Mouse (Mus musculus) MEL (cell line): Measurements from ENCODE around the gene Ssc5d. TPM values are rescaled to one million over a fixed set of nuclear protein-coding genes. Genes with fewer than 3 reads are reported as not detected.

Experiments
- DNase-seq: peaks from one replicate; pipeline ENCODE4 v3.0.0; 2011; ENCODE audit warnings: low read depth, low spot score
- H3K27ac ChIP-seq: 2 replicates; pipeline ENCODE4 v1.5.1; 2012; ENCODE audit warnings: low read depth, mild to moderate bottlenecking, control low read depth, low read length, moderate library complexity; ENCODE audit not compliant: control insufficient read depth
- H3K27me3 ChIP-seq, 2 experiments: fragments of 150-350 bp in 1 of 2; sonication (generic) in 1 of 2; 2 replicates each; pipeline ENCODE4 v1.6.1; 2012; ENCODE audit warnings: low read length in 2 of 2, mild to moderate bottlenecking in 2 of 2, improper control_type of control experiment in 1 of 2, moderate library complexity in 1 of 2; ENCODE audit not compliant: insufficient read depth in 2 of 2, control insufficient read depth in 1 of 2
- H3K36me3 ChIP-seq, 2 experiments: 2 replicates each; pipeline ENCODE4 v1.6.1; 2012 to 2014; ENCODE audit warnings: low read length in 2 of 2, improper control_type of control experiment in 1 of 2, inconsistent platforms in 1 of 2, mild to moderate bottlenecking in 1 of 2; ENCODE audit not compliant: insufficient read depth in 2 of 2, control insufficient read depth in 1 of 2
- H3K4me1 ChIP-seq, 2 experiments: fragments of 150-350 bp in 1 of 2; sonication (generic) in 1 of 2; 2 replicates each; pipeline ENCODE4 v1.6.1; 2012; ENCODE audit warnings: low read length in 2 of 2, improper control_type of control experiment in 1 of 2, mild to moderate bottlenecking in 1 of 2; ENCODE audit not compliant: insufficient read depth in 2 of 2, control insufficient read depth in 1 of 2
- H3K4me3 ChIP-seq, 2 experiments: fragments of 150-350 bp in 1 of 2; sonication (generic) in 1 of 2; 2 replicates each; pipeline ENCODE4 v1.5.1; 2012; ENCODE audit warnings: low read depth in 2 of 2, low read length in 2 of 2, mild to moderate bottlenecking in 2 of 2, moderate library complexity in 2 of 2, control low read depth in 1 of 2, improper control_type of control experiment in 1 of 2; ENCODE audit not compliant: control insufficient read depth in 1 of 2, insufficient read depth in 1 of 2
- H3K79me2 ChIP-seq: 2 replicates; pipeline ENCODE4 v1.6.1; 2012; ENCODE audit warnings: mild to moderate bottlenecking, low read length, moderate library complexity; ENCODE audit not compliant: control insufficient read depth, poor library complexity, insufficient read depth
- H3K9ac ChIP-seq: 2 replicates; pipeline ENCODE4 v1.6.1; 2012; ENCODE audit warnings: low read depth, mild to moderate bottlenecking, control low read depth, low read length, moderate library complexity; ENCODE audit not compliant: control insufficient read depth, poor library complexity, severe bottlenecking
- H3K9me3 ChIP-seq: fragments of 150-350 bp; sonication (generic); replicated peaks from 2 replicates; pipeline ENCODE4 v1.6.1; 2012; ENCODE audit warnings: mild to moderate bottlenecking, low read length, improper control_type of control experiment, moderate library complexity; ENCODE audit not compliant: insufficient read depth
- BHLHE40 ChIP-seq: IDR thresholded peaks from 2 replicates; pipeline ENCODE4 v1.6.1; 2012; ENCODE audit warnings: low read depth, mild to moderate bottlenecking, inconsistent platforms, low read length, improper control_type of control experiment, borderline replicate concordance
- CHD1 ChIP-seq: IDR thresholded peaks from 2 replicates; pipeline ENCODE4 v1.6.1; 2012; ENCODE audit warnings: low read depth, mild to moderate bottlenecking, inconsistent platforms, low read length, improper control_type of control experiment
- CHD2 ChIP-seq: IDR thresholded peaks from 2 replicates; pipeline ENCODE4 v1.6.1; 2011; ENCODE audit warnings: low read length, improper control_type of control experiment
- CTCF ChIP-seq, 3 experiments: IDR thresholded peaks in 2 of 3; conservative IDR thresholded peaks in 1 of 3; 2 replicates each; pipeline ENCODE4 v1.5.1; 2011 to 2012; ENCODE audit warnings: low read length in 3 of 3, low read depth in 2 of 3, mild to moderate bottlenecking in 2 of 3, improper control_type of control experiment in 1 of 3, inconsistent platforms in 1 of 3, mixed read lengths in 1 of 3, moderate library complexity in 1 of 3; ENCODE audit not compliant: control insufficient read depth in 1 of 3, insufficient read depth in 1 of 3, poor library complexity in 1 of 3, severe bottlenecking in 1 of 3
- E2F4 ChIP-seq: IDR thresholded peaks from 2 replicates; pipeline ENCODE4 v1.6.1; 2011; ENCODE audit warnings: low read depth, low read length, improper control_type of control experiment, borderline replicate concordance
- ELF1 ChIP-seq: IDR thresholded peaks from 2 replicates; pipeline ENCODE4 v1.6.1; 2014; ENCODE audit warnings: low read depth, mild to moderate bottlenecking, inconsistent platforms, low read length, improper control_type of control experiment, moderate library complexity
- EP300 ChIP-seq, 2 experiments: IDR thresholded peaks; 2 replicates each; pipeline ENCODE4 v1.6.1; 2011; ENCODE audit warnings: improper control_type of control experiment in 2 of 2, low read length in 2 of 2, low read depth in 1 of 2, mild to moderate bottlenecking in 1 of 2
- GABPA ChIP-seq: IDR thresholded peaks from 2 replicates; pipeline ENCODE4 v1.6.1; 2012; ENCODE audit warnings: low read depth, mild to moderate bottlenecking, inconsistent platforms, low read length, improper control_type of control experiment, moderate library complexity
- GATA1 ChIP-seq: IDR thresholded peaks from 2 replicates; pipeline ENCODE4 v1.6.1; 2011; ENCODE audit warnings: low read depth, low read length, improper control_type of control experiment
- JUND ChIP-seq: IDR thresholded peaks from 2 replicates; pipeline ENCODE4 v1.6.1; 2011; ENCODE audit warnings: low read depth, mild to moderate bottlenecking, improper control_type of control experiment, low read length
- KAT2A ChIP-seq: conservative IDR thresholded peaks from 2 replicates; pipeline ENCODE4 v1.6.1; 2012; ENCODE audit warnings: low read depth, low read length, improper control_type of control experiment, inconsistent platforms
- MAFK ChIP-seq: IDR thresholded peaks from 2 replicates; pipeline ENCODE4 v1.6.1; 2011; ENCODE audit warnings: low read depth, mild to moderate bottlenecking, low read length, improper control_type of control experiment, borderline replicate concordance
- MAX ChIP-seq: IDR thresholded peaks from 2 replicates; pipeline ENCODE4 v1.6.1; 2011; ENCODE audit warnings: low read length, improper control_type of control experiment
- MAZ ChIP-seq: IDR thresholded peaks from 2 replicates; pipeline ENCODE4 v1.6.1; 2012; ENCODE audit warnings: low read depth, mild to moderate bottlenecking, inconsistent platforms, low read length, improper control_type of control experiment
- MEF2A ChIP-seq: IDR thresholded peaks from 2 replicates; pipeline ENCODE4 v1.6.1; 2014; ENCODE audit warnings: low read depth, mild to moderate bottlenecking, inconsistent platforms, low read length, improper control_type of control experiment; ENCODE audit not compliant: poor library complexity, insufficient replicate concordance, severe bottlenecking; ENCODE audit errors: extremely low read depth
- MXI1 ChIP-seq: IDR thresholded peaks from 2 replicates; pipeline ENCODE4 v1.6.1; 2011; ENCODE audit warnings: mild to moderate bottlenecking, low read depth, low read length, improper control_type of control experiment
- NELFE ChIP-seq: IDR thresholded peaks from 2 replicates; pipeline ENCODE4 v1.6.1; 2011; ENCODE audit warnings: low read depth, low read length, improper control_type of control experiment
- POLR2A ChIP-seq, 2 experiments: IDR thresholded peaks; 2 replicates each; pipeline ENCODE4 v1.6.1; 2011 to 2012; ENCODE audit warnings: low read length in 2 of 2, mild to moderate bottlenecking in 2 of 2, control low read depth in 1 of 2, improper control_type of control experiment in 1 of 2, low read depth in 1 of 2, moderate library complexity in 1 of 2; ENCODE audit not compliant: control insufficient read depth in 1 of 2, insufficient read depth in 1 of 2, poor library complexity in 1 of 2
- POLR2AphosphoS2 ChIP-seq: IDR thresholded peaks from 2 replicates; pipeline ENCODE4 v1.6.1; 2011; ENCODE audit warnings: low read length, improper control_type of control experiment
- POLR2AphosphoS5 ChIP-seq: IDR thresholded peaks from 2 replicates; pipeline ENCODE4 v1.6.1; 2012; ENCODE audit warnings: low read depth, borderline replicate concordance, mild to moderate bottlenecking, inconsistent platforms, low read length, moderate library complexity, mixed read lengths
- RAD21 ChIP-seq: IDR thresholded peaks from 2 replicates; pipeline ENCODE4 v1.6.1; 2011; ENCODE audit warnings: mild to moderate bottlenecking, low read depth, low read length, improper control_type of control experiment
- RCOR1 ChIP-seq: IDR thresholded peaks from 2 replicates; pipeline ENCODE4 v1.6.1; 2012; ENCODE audit warnings: low read depth, mild to moderate bottlenecking, inconsistent platforms, low read length, improper control_type of control experiment
- SIN3A ChIP-seq: IDR thresholded peaks from 2 replicates; pipeline ENCODE4 v1.6.1; 2012; ENCODE audit warnings: low read length, improper control_type of control experiment, inconsistent platforms
- TBP ChIP-seq: IDR thresholded peaks from 2 replicates; pipeline ENCODE4 v1.8.0; 2011; ENCODE audit warnings: low read depth, low read length, improper control_type of control experiment
- TCF12 ChIP-seq: IDR thresholded peaks from 2 replicates; pipeline ENCODE4 v1.6.1; 2014; ENCODE audit warnings: low read depth, mild to moderate bottlenecking, inconsistent platforms, low read length, improper control_type of control experiment, moderate library complexity
- USF1 ChIP-seq: IDR thresholded peaks from 2 replicates; pipeline ENCODE4 v1.6.1; 2014; ENCODE audit warnings: low read depth, mild to moderate bottlenecking, inconsistent platforms, low read length, improper control_type of control experiment, moderate library complexity
- USF2 ChIP-seq, 2 experiments: IDR thresholded peaks; 2 replicates each; pipeline ENCODE4 v1.6.1; 2011 to 2012; ENCODE audit warnings: improper control_type of control experiment in 2 of 2, low read length in 2 of 2, borderline replicate concordance in 1 of 2, inconsistent platforms in 1 of 2, low read depth in 1 of 2, mild to moderate bottlenecking in 1 of 2; ENCODE audit not compliant: insufficient read depth in 1 of 2
- ZNF384 ChIP-seq: IDR thresholded peaks from 2 replicates; pipeline ENCODE4 v1.6.1; 2012; ENCODE audit warnings: low read depth, mild to moderate bottlenecking, inconsistent platforms, low read length, improper control_type of control experiment
- polyA plus RNA-seq, 2 experiments: library from polyadenylated mRNA; stranded (reverse) in 1 of 2; unstranded in 1 of 2; fragments of >175 nt in 1 of 2; fragments of >200 nt in 1 of 2; gene quantifications; 2 replicates each; pipeline versions ENCODE4 v1.2.1 to v1.2.4; 2012; ENCODE audit warnings: low replicate concordance in 2 of 2, low read depth in 1 of 2; ENCODE audit not compliant: insufficient read length in 2 of 2, insufficient read depth in 1 of 2, missing spikeins in 1 of 2
- total RNA-seq: library from RNA; depleted of rRNA; stranded (reverse); fragments of 300-350 nt; gene quantifications from 2 replicates; pipeline ENCODE4 v1.2.3, GENCODE M21; 2012

Ssc5d gene
- total and polyA plus RNA-seq, 3 experiments: 0.04 to 0.17 TPM; not detected in 1

- no peaks in the 10 kb centered on the region for H3K79me2 ChIP-seq
- no peaks in the 10 kb centered on the region for H3K4me1 ChIP-seq
- no peaks in the 10 kb centered on the region for H3K9me3 ChIP-seq
- H3K27ac ChIP-seq: no peak overlapping the region
- no peak overlapping the region for H3K9ac ChIP-seq
- no peak for TF ChIP-seq POLR2AphosphoS5
- no peak for TF ChIP-seq USF1
- no peak for TF ChIP-seq E2F4
- TF ChIP-seq GABPA: no peak
- no peak for TF ChIP-seq RCOR1
- no peak for TF ChIP-seq USF2 (IDR thresholded peaks at IDR 0.05; ENCODE audit: borderline replicate concordance in 1 of 2, insufficient read depth in 1 of 2, low read depth in 1 of 2, low read length in 2 of 2)
- no peak for TF ChIP-seq SIN3A
- H3K4me3 ChIP-seq: no peak overlapping the region
- H3K27me3 ChIP-seq: peaks cover 0 to 2% of the 10 kb centered on the region in 2 experiments; a peak in 3 of 4 replicates
- H3K36me3 ChIP-seq: no peaks in the 10 kb centered on the region
- DNase-seq: no peak
These were observed 1.3 kb downstream of the Ssc5d start for GRCm38 (mm10) chr7:4926849-4927248.

DNA sequence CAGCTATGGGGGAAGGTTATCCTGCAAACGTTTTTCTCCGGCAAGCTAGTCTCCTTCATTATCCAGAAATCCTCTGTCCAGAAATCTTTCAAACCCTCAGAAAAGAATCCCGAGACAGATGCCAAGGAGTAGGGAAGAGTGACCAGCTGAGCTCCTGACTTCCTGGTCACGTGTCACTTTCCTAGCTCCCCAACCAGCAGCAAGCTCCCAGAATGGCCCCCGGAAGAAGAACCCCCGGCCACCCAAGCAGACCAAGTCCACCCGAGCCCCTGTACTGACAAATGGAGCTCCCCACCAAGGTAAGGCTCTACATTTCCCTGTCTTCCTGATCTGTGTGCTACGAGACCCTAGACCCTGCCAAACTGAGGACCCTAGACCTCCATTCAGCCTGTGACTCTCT is 2.1 kb downstream of the Ssc5d start:
- peaks cover 0 to 2% of the 10 kb centered on the region in 2 experiments; a peak in 3 of 4 replicates for H3K27me3 ChIP-seq

DNA sequence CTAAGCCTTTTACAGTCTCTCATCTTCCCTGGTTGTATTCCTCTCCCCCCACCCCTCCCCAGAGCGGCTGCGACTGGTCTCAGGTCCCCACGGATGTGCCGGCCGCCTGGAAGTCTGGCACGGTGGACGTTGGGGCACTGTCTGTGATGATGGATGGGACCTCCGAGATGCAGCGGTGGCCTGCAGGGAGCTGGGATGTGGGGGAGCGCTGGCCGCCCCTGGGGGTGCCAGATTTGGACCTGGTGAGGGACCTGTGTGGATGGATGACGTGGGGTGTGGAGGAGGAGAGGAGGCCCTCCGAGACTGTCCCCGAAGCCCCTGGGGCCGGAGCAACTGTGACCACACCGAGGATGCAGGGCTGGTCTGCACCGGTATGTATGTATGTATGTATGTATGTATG is 2.7 kb downstream of the Ssc5d start:
- peaks cover 0 to 2% of the 10 kb centered on the region in 2 experiments; a peak in 3 of 4 replicates for H3K27me3 ChIP-seq
- H3K4me3 ChIP-seq: no peak overlapping the region
- H3K9me3 ChIP-seq: no peaks in the 10 kb centered on the region
- H3K9ac ChIP-seq: no peak overlapping the region
- H3K27ac ChIP-seq: no peak overlapping the region
- H3K36me3 ChIP-seq: no peaks in the 10 kb centered on the region
- no peak for DNase-seq
- no peaks in the 10 kb centered on the region for H3K4me1 ChIP-seq
- H3K79me2 ChIP-seq: no peaks in the 10 kb centered on the region
- TF ChIP-seq POLR2AphosphoS2: no peak
- TF ChIP-seq E2F4: no peak
- no peak for TF ChIP-seq TCF12
- no peak for TF ChIP-seq MAFK
- TF ChIP-seq RCOR1: no peak
- TF ChIP-seq GABPA: no peak
- TF ChIP-seq CHD2: no peak
- no peak for TF ChIP-seq BHLHE40
- no peak for TF ChIP-seq MXI1
- no peak for TF ChIP-seq GATA1
- TF ChIP-seq ZNF384: no peak
- TF ChIP-seq NELFE: no peak
- no peak for TF ChIP-seq KAT2A
- no peak for TF ChIP-seq EP300 (IDR thresholded peaks at IDR 0.05; ENCODE audit: low read depth in 1 of 2, low read length in 2 of 2)
- TF ChIP-seq CTCF (IDR thresholded peaks at IDR 0.05 in 2 of 3, conservative IDR thresholded peaks at IDR 0.05 in 1 of 3; ENCODE audit: control insufficient read depth in 1 of 3, insufficient read depth in 1 of 3, low read depth in 2 of 3, low read length in 3 of 3, poor library complexity in 1 of 3, severe bottlenecking in 1 of 3): no peak
- TF ChIP-seq POLR2AphosphoS5: no peak
- no peak for TF ChIP-seq POLR2A (IDR thresholded peaks at IDR 0.05; ENCODE audit: control insufficient read depth in 1 of 2, insufficient read depth in 1 of 2, low read depth in 1 of 2, low read length in 2 of 2, poor library complexity in 1 of 2)
- TF ChIP-seq TBP: no peak
- TF ChIP-seq JUND: no peak
- TF ChIP-seq MEF2A: no peak

More for the DNA sequence above, 2.1 kb downstream of the Ssc5d start:
- no peak for DNase-seq
- H3K4me3 ChIP-seq: no peak overlapping the region
- TF ChIP-seq MAX (no peak), RAD21 (no peak), MAFK (no peak), MXI1 (no peak), CHD1 (no peak), MAZ (no peak), ELF1 (no peak)
- H3K4me1 ChIP-seq: no peaks in the 10 kb centered on the region
- no peak overlapping the region for H3K9ac ChIP-seq
- H3K79me2 ChIP-seq: no peaks in the 10 kb centered on the region
- H3K27ac ChIP-seq: no peak overlapping the region
- no peaks in the 10 kb centered on the region for H3K36me3 ChIP-seq
- H3K9me3 ChIP-seq: no peaks in the 10 kb centered on the region
